Mouse (Mus musculus) T-helper 1 cell (primary cell): ENCODE results near the gene Pdzrn4.

Source experiments
- in situ Hi-C: fragments of 300-600 bp; cut with MboI, MseI; formaldehyde crosslinking; loops from one replicate; pipeline ENCODE4 v1.15.1; 2025; ENCODE audit warnings: high pct_unique_total_duplicates

The Pdzrn4 gene

GRCm38 (mm10) chr15:92584357-92585138 lies 187.9 kb downstream of the Pdzrn4 start:
- in situ Hi-C loops: no loop called here

- in situ Hi-C loops: no loop called here
Observed at GRCm38 (mm10) chr15:92587431-92587830, 190.8 kb downstream of the Pdzrn4 start.

- in situ Hi-C loops: no loop called here
Observed at GRCm38 (mm10) chr15:92594721-92595120, 198.0 kb downstream of the Pdzrn4 start.

DNA sequence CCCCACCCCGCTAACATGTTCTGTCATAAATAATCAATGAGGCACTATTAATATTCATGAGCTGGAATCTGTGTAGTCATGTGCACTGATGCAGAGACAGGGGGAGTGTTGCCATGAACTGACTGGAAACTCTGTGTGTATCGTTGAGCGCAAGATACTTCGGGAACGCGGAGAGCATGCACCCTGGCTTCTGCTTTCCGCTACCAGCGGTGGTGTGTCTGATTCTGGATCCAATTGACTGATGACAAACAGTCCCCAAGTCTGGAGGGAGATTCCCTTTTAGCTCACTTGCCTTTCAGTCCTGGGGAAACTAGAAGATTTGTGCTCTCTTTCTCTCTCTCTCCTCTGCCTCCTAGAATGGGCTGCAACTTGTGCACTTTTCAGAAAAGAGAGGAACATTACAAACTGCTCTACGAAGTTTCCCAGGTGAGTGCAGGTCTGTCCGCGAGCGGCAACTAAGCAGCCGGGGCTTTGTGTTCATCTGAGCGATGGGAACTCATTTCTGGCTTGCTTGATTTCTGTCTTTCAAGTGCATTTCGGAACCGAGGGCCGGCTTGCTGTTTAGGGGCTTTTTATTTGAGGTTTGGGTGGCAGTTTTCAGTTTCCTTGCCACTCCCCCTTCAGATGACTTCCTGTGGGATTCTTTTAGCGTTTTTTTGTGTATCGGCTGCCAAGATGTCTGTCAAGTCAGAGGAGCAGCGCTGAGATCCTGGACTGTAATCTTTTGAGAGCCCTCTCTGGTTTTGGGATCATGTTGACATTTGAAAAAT lies 200.5 kb downstream of the Pdzrn4 start:
- in situ Hi-C loops: no loop called here

GRCm38 (mm10) chr15:92598380-92599295 lies 202.0 kb downstream of the Pdzrn4 start:
- in situ Hi-C loops: no loop called here

- in situ Hi-C loops: no loop called here
Observed at GRCm38 (mm10) chr15:92599381-92599780, 202.7 kb downstream of the Pdzrn4 start.

GRCm38 (mm10) chr15:92610866-92611265 lies 214.2 kb downstream of the Pdzrn4 start:
- in situ Hi-C loops: no loop called here

GRCm38 (mm10) chr15:92612386-92612785 lies 215.7 kb downstream of the Pdzrn4 start:
- in situ Hi-C loops: no loop called here

- in situ Hi-C loops: no loop called here
Observed at GRCm38 (mm10) chr15:92613228-92613627, 216.5 kb downstream of the Pdzrn4 start.

DNA sequence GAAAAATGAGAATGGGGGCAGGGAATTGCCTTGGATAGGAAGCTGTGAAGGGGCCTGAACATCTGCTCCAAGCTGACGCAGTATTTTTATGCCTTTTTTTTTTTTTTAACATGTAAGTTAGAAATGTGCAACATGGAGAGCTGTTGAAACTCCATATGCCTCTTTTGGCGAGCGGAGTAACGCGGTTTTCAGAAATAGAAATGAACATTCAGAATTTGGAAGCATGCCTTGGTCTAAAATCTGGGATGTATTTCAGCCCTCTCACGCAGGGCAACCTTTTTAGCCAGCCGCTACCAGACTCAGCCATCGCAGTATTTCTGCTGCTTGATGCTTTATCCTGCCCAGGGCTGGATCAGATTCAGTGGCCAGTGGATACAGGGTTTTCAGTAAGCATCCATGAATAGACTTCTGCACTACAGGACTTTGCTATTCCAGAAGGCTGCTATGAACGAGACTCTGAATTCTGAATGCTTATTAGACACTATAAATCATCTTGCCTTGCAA lies 225.1 kb downstream of the Pdzrn4 start:
- in situ Hi-C loops: no loop called here

GRCm38 (mm10) chr15:92622323-92622722 lies 225.6 kb downstream of the Pdzrn4 start:
- in situ Hi-C loops: no loop called here

DNA sequence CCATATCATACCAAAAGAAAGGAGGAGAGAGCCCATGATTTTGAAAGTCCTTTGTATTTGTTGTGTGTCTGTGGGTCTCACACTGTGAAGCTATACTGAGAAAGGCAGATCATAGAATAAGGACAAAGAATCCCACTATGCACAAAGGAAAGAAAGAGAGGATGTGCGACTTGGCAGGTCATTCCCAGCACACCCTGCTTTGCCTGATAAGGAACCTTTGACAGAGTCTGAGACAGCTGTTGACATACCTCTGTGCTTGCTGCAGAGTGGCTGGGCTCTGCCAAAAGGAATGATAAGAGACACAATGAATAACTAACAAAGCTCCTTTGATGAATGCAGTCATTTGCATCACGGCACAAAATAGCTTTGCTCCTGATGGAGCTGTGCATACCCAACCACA lies 232.5 kb downstream of the Pdzrn4 start:
- in situ Hi-C loops: no loop called here

DNA sequence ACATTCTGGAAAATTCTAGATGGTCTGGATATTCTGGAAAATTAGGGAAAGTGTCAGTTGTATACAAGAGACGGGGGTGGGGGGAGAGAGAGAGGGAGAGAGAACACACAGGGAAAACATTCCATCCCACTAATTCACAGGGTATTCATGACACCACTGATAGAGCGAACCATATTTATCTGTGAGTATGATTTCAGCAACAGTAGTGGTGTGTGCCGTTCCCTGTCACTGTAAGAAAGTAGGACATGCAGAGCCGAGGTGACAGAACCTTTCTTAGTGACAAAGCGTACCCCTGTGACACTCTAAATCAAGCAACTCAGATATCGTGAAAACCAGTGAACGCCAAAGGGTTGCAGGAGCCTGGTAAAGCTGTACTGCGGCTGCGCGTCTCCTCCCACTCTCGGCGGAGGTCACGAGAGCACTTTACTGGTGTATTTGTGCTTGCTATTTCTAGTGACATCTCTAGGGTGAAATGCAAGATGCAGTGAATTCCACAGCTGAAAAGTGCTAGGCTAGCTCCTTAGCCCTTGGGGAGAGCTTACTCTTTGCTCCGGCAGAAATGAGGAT lies 237.4 kb downstream of the Pdzrn4 start:
- in situ Hi-C loops: no loop called here

- in situ Hi-C loops: no loop called here
Observed at GRCm38 (mm10) chr15:92640212-92641082, 243.8 kb downstream of the Pdzrn4 start.

GRCm38 (mm10) chr15:92671279-92672051 lies 274.8 kb downstream of the Pdzrn4 start:
- in situ Hi-C loops: no loop called here

DNA sequence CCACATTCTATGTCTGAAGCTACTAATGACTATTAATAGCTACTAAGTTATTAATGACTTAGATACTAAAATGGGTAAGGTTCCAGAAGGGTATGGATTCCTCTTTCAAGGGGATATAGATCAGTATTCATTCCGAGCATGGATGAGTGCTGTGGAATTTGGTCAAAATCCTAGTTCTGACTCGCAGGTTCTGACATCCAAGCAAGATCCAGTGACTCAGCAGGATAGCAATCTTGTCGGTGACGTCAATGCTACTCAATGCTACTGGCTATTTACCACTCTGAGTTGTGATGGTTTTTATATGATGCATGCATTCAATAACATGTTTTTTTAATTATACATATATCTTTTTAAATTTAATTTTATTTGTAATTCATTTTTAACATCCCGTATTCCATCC lies 279.4 kb downstream of the Pdzrn4 start:
- in situ Hi-C loops: no loop called here

DNA sequence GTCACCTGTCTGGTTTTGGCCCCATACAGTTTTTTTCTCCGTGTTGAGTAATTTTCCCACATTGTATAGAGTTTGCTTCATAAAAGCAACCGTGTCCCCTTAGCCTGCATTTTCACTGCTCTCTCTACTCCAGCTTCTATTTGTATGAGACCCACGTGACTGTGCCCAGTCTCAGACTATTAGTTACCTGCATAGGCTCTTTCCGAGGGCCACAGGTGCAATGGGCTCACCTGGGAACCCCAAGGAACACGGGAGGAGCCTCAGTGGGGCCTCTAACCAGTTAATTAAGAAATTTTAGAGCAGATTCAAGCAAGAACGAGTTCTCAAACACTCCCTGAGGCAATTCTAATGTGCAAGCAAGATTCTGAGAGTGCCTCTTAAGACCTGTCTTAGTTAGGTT lies 281.7 kb downstream of the Pdzrn4 start:
- in situ Hi-C loops: no loop called here

DNA sequence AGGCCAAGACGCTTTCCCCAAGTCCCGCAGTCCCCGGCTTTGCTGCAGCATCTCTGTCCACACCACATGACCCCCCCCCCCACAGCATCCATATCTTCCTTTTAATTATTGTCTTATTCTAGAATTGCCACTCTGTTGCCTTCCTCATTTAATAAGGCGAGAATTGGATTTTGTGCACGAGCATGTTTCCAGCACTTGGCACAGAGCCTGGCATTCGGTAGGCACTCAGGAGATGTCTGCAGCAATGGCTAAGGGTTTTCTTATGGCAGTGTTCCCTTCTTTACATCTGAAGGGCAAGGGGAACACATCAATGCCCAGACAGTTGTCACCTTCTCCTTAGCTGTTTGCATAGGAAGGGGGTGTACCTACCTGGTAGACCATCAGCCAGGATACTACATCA lies 282.9 kb downstream of the Pdzrn4 start:
- in situ Hi-C loops: no loop called here

DNA sequence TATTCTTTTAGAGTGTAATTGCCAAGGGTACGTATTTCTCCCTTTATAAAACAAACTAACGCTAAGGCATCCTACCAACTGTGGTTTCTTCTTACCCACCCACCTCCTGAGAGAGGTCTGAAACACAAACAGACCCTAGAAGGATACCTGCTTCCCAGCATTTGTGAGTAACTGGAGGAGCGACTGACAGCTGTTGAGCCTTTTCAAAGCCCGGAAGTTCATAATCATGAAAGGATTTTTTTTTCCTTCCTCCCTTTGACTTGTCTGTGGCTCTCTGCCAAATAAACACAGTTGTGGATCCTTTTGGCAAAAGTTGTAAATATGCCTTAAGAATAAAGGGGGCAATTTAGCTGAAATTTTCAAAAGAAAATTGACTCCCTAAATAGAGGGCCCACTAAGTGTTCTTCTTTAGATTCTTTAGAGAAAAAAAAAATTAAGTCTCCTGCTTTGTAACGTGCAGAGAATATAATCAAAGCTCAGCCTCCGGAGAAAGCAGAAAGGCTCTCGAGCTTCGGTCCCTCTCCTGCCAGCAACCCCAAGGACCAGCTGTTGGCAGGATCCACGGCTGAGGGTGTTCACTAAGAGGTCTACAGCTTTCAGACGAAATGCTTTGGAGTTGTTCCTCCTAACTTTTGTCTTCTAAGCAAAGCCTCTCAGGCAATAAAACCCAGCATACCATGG lies 299.7 kb downstream of the Pdzrn4 start:
- in situ Hi-C loops: no loop called here
